Mouse (Mus musculus) kidney, adult 10 weeks (tissue): ENCODE measurements around the gene Trim67. TPM values are rescaled to one million over a fixed set of nuclear protein-coding genes. Genes with fewer than 3 reads are reported as not detected.

Experiments used
- polyA plus RNA-seq: library from polyadenylated mRNA; stranded (reverse); fragments of 350-450 nt; fragmentation: Illumina TruSeq; extraction: RNeasy Lipid Tissue Mini Kit (QIAGEN cat#74804); gene quantifications from one replicate; pipeline ENCODE4 v1.2.3, GENCODE M21; 2014; ENCODE audit warnings: low read depth, low replicate concordance

Trim67 gene
- polyA plus RNA-seq: not detected

DNA sequence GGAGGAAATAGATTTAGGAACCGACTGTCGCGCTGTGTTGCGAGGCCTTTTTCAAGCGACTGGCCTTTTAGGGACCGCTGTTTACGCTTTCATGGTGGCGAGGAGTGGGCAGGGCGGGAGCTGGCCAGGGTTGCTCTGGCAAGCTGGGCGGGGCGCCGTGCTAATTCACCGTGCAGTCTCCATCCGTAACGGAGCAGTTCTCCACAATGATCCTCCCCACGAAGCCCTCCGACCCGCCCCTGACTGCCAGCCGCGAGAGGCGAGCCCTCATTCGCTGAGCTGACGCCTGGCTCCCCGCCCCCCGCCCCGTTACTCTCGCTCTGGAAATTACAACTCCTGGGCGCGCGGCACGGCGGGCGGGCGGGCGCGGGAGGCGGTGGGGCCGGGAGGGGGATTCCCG is at the start of gene Trim67:
TSS of gene Trim67 (plus strand) at position 385 of the 400 bp plus-strand sequence.

DNA sequence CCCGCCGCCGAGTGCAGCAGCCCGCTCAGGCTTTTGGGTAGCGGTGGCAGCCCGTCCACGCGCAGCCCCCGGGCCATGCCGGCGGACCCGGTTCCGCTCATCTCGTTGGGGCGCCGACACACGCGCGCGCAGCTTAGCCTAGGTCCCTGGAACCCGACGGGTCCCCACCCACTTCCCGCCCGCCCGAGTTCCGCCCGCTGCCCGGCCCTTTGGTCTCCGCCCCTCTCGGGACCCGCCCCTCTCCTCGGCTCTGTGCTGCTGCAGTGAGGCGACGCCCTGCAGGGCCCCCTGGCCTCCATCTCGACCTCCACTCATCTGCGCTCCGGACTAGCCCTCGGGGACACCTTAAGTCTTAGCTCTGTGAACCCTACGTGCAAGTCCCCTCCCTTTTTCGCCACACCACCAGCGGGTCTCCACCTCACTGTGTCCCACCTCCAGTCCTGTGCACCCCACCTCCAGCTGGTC is 41.2 kb upstream of the Trim67 start, which contains the start of gene Fam89a:
TSS of gene Fam89a (minus strand) at position 124 of the 465 bp plus-strand sequence.

DNA sequence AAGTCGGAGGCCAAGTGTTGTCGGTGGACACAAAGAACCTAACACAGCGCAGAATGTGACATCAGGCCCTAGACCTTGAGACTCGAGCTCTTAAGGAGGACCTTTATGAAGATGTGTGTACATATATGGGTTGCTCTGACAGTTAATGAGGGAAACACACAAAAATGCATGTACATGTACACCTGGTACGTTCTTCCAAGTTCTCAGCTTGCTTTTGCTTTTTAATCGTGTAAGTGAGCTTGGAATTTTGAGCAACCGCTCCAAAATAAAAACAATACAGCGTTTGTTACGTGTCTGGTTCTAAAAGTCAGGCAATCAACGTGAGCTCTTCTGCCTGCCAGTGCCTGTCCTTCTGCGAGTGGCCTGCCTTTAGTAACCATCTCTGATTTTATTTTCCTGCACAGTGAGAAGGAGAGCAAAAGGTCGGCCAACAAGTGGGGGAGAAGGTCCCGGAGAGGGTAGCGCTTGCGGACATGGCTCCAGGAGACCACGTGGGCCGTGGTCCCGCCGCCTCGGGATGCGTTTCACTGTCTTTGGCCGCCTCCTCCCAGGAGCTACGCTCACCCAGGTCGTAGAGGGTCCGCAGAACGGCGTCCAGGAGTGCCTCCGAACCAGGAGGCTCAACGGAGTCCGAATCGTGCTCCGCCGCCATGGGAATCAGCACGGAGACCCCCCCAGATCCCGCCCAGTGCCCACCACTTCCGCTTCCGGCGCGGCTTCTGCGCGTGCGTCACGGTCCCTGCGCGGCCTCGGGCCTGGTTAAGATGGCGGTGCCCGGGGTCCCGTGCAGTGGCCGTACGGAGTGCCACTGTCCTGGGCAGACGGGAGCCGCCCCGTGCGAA is 69.7 kb downstream of the Trim67 start, which contains the start of the genes Gnpat and 2810004N23Rik:
TSS of gene Gnpat (plus strand) at position 713 of the 842 bp plus-strand sequence.
TSS of gene 2810004N23Rik (minus strand) at position 800 of the 842 bp plus-strand sequence.

Other genes with a start within 250 kb of the Trim67 start
- gene Agt, start 223.4 kb upstream of the Trim67 start, polyA plus RNA-seq: 3.8 TPM
- gene Capn9, start 217.0 kb upstream of the Trim67 start, polyA plus RNA-seq: not detected
- 9.9 TPM for gene 2310022B05Rik, start 129.7 kb upstream of the Trim67 start, polyA plus RNA-seq
- 13.5 TPM for gene Ttc13, start 71.1 kb upstream of the Trim67 start, polyA plus RNA-seq
- 1.1 TPM for gene Arv1, start 71.0 kb upstream of the Trim67 start, polyA plus RNA-seq
- gene Fam89a, start 41.3 kb upstream of the Trim67 start, polyA plus RNA-seq: 0.69 TPM
- gene Gnpat, start 69.9 kb downstream of the Trim67 start, polyA plus RNA-seq: 57.2 TPM
- gene 2810004N23Rik, start 70.0 kb downstream of the Trim67 start, polyA plus RNA-seq: 30.8 TPM
- 10.6 TPM for gene Exoc8, start 104.6 kb downstream of the Trim67 start, polyA plus RNA-seq
- gene Sprtn, start 104.8 kb downstream of the Trim67 start, polyA plus RNA-seq: 11.4 TPM
- 50.3 TPM for gene Egln1, start 156.2 kb downstream of the Trim67 start, polyA plus RNA-seq
- gene Tsnax, start 219.9 kb downstream of the Trim67 start, polyA plus RNA-seq: 41.4 TPM